Mouse (Mus musculus): ENCODE results near the gene Suv39h2. TPM values are rescaled to one million over a fixed set of nuclear protein-coding genes. Genes with fewer than 3 reads are reported as not detected.
A peak's percentile ranks its signal among the peaks of the same experiment; 100 is the strongest.

Suv39h2 gene
- total and polyA plus RNA-seq, 3 experiments, result 13.9 to 16.0 TPM; not detected in 1

- Histone ChIP-seq H3K27ac (ENCODE audit: control insufficient read depth, low read depth, low read length) (peak overlapping the region; percentile 17; the same call in 1 of the 2 replicates), H3K4me1 (ENCODE audit: control insufficient read depth in 1 of 2, insufficient read depth in 2 of 2, low read length in 2 of 2) (peaks cover 0 to 10% of the 10 kb centered on the region in 2 experiments; a peak in 2 of 4 replicates), H3K79me2 (ENCODE audit: control insufficient read depth, insufficient read depth, low read length, poor library complexity) (no peaks in the 10 kb centered on the region), H3K9me3 (replicated peaks; ENCODE audit: insufficient read depth, low read length) (no peaks in the 10 kb centered on the region), H3K4me3 (ENCODE audit: control insufficient read depth in 1 of 2, insufficient read depth in 1 of 2, low read depth in 2 of 2, low read length in 2 of 2) (peak overlapping the region; percentile 49 to 80), H3K36me3 (ENCODE audit: control insufficient read depth in 1 of 2, insufficient read depth in 2 of 2, low read length in 2 of 2) (peaks cover 0 to 8% of the 10 kb centered on the region in 2 experiments; a peak in 2 of 4 replicates), H3K9ac (ENCODE audit: control insufficient read depth, low read depth, low read length, poor library complexity, severe bottlenecking) (peak overlapping the region; percentile 70), H3K27me3 (ENCODE audit: control insufficient read depth in 1 of 2, insufficient read depth in 2 of 2, low read length in 2 of 2) (no peaks in the 10 kb centered on the region)
- peak; percentile 93 for DNase-seq (ENCODE audit: low read depth, low spot score)
- TF ChIP-seq BHLHE40 (IDR thresholded peaks at IDR 0.05; ENCODE audit: borderline replicate concordance, low read depth, low read length) (peak; percentile 87), SMC3 (IDR thresholded peaks at IDR 0.05; ENCODE audit: low read depth, low read length) (no peak), CHD1 (IDR thresholded peaks at IDR 0.05; ENCODE audit: low read depth, low read length) (no peak), TBP (IDR thresholded peaks at IDR 0.05; ENCODE audit: low read depth, low read length) (peak; percentile 59; the same call in 1 of the 2 replicates), USF1 (IDR thresholded peaks at IDR 0.05; ENCODE audit: low read depth, low read length) (peak; percentile 90), KAT2A (conservative IDR thresholded peaks at IDR 0.05; ENCODE audit: low read depth, low read length) (no peak), ZMIZ1 (IDR thresholded peaks at IDR 0.05; ENCODE audit: low read depth, low read length) (0 out of 2 replicates have a peak, but pooled peaks have one; percentile 48), HCFC1 (IDR thresholded peaks at IDR 0.05; ENCODE audit: low read depth, low read length) (peak; percentile 64; the same call in 1 of the 2 replicates), POLR2AphosphoS2 (IDR thresholded peaks at IDR 0.05; ENCODE audit: low read length) (no peak), ELF1 (IDR thresholded peaks at IDR 0.05; ENCODE audit: low read depth, low read length) (no peak), MAZ (IDR thresholded peaks at IDR 0.05; ENCODE audit: low read depth, low read length) (0 out of 2 replicates have a peak, but pooled peaks have one; percentile 17), POLR2AphosphoS5 (IDR thresholded peaks at IDR 0.05; ENCODE audit: borderline replicate concordance, low read depth, low read length) (no peak), RCOR1 (IDR thresholded peaks at IDR 0.05; ENCODE audit: low read depth, low read length) (no peak), MEF2A (IDR thresholded peaks at IDR 0.05; ENCODE audit: extremely low read depth, insufficient replicate concordance, low read depth, low read length, poor library complexity, severe bottlenecking) (no peak), EP300 (IDR thresholded peaks at IDR 0.05; ENCODE audit: low read depth in 1 of 2, low read length in 2 of 2) (no peak), MXI1 (IDR thresholded peaks at IDR 0.05; ENCODE audit: low read depth, low read length) (peak; percentile 100), POLR2A (IDR thresholded peaks at IDR 0.05; ENCODE audit: control insufficient read depth in 1 of 2, insufficient read depth in 1 of 2, low read depth in 1 of 2, low read length in 2 of 2, poor library complexity in 1 of 2) (peak in 1 of 2 experiments; percentile 68; a peak in 2 of 4 replicates), MYC (IDR thresholded peaks at IDR 0.05; ENCODE audit: low read depth, low read length) (0 out of 2 replicates have a peak, but pooled peaks have one; percentile 46), ZNF384 (IDR thresholded peaks at IDR 0.05; ENCODE audit: low read depth, low read length) (no peak), RAD21 (IDR thresholded peaks at IDR 0.05; ENCODE audit: low read depth, low read length) (no peak), CHD2 (IDR thresholded peaks at IDR 0.05; ENCODE audit: low read length) (no peak), NELFE (IDR thresholded peaks at IDR 0.05; ENCODE audit: low read depth, low read length) (peak; percentile 72), UBTF (IDR thresholded peaks at IDR 0.05; ENCODE audit: borderline replicate concordance, insufficient read depth, low read depth, low read length) (no peak), USF2 (IDR thresholded peaks at IDR 0.05; ENCODE audit: borderline replicate concordance in 1 of 2, insufficient read depth in 1 of 2, low read depth in 1 of 2, low read length in 2 of 2) (peak in 1 of 2 experiments; percentile 37; a peak in 1 of 4 replicates), GATA1 (IDR thresholded peaks at IDR 0.05; ENCODE audit: low read depth, low read length) (no peak), ZKSCAN1 (IDR thresholded peaks at IDR 0.05; ENCODE audit: low read depth, low read length) (no peak), NRF1 (IDR thresholded peaks at IDR 0.05; ENCODE audit: insufficient read depth, low read depth, low read length, poor library complexity, severe bottlenecking) (peak; percentile 88), MAX (IDR thresholded peaks at IDR 0.05; ENCODE audit: low read length) (peak; percentile 93), ETS1 (IDR thresholded peaks at IDR 0.05; ENCODE audit: low read depth, low read length) (peak; percentile 53; the same call in 1 of the 2 replicates), E2F4 (IDR thresholded peaks at IDR 0.05; ENCODE audit: borderline replicate concordance, low read depth, low read length) (no peak), MAFK (IDR thresholded peaks at IDR 0.05; ENCODE audit: borderline replicate concordance, low read depth, low read length) (no peak), CTCF (IDR thresholded peaks at IDR 0.05 in 2 of 3, conservative IDR thresholded peaks at IDR 0.05 in 1 of 3; ENCODE audit: control insufficient read depth in 1 of 3, insufficient read depth in 1 of 3, low read depth in 2 of 3, low read length in 3 of 3, poor library complexity in 1 of 3, severe bottlenecking in 1 of 3) (no peak), JUND (IDR thresholded peaks at IDR 0.05; ENCODE audit: low read depth, low read length) (no peak), GABPA (IDR thresholded peaks at IDR 0.05; ENCODE audit: low read depth, low read length) (no peak), ZC3H11A (IDR thresholded peaks at IDR 0.05; ENCODE audit: low read depth, low read length) (no peak), TCF12 (IDR thresholded peaks at IDR 0.05; ENCODE audit: low read depth, low read length) (0 out of 2 replicates have a peak, but pooled peaks have one; percentile 28)
These were observed 55.9 kb downstream of the Suv39h2 start for GRCm38 (mm10) chr2:3418883-3419431.
